Mouse (Mus musculus): ENCODE measurements around the gene Llph. TPM values are rescaled to one million over a fixed set of nuclear protein-coding genes. Genes with fewer than 3 reads are reported as not detected.

Llph gene
- total and polyA plus RNA-seq, 2 experiments from 2014 or later = 0.34 to 23.3 TPM

GRCm38 (mm10) chr10:120189782-120190181 lies 37.1 kb upstream of the Llph start:
- Histone ChIP-seq H3K9me3 (replicated peaks; ENCODE audit: control insufficient read depth, low read length) (0 out of 2 replicates have a peak, but pooled peaks cover 4% of the 10 kb centered on the region), H3K27ac (ENCODE audit: low read depth) (no peak overlapping the region)
- WGBS = 38% methylated on average over 6 of the region's 6 CpGs

GRCm38 (mm10) chr10:120191165-120191564 lies 35.7 kb upstream of the Llph start:
- no peak for DNase-seq (ENCODE audit: low spot score)
- H3K36me3 ChIP-seq (replicated peaks; ENCODE audit: control insufficient read depth, insufficient read depth, low read length) = no peaks in the 10 kb centered on the region

More at GRCm38 (mm10) chr10:120189782-120190181, 37.1 kb upstream of the Llph start:
- Histone ChIP-seq H3K4me3 (ENCODE audit: low read depth, low read length) (no peak overlapping the region), H3K4me1 (ENCODE audit: control insufficient read depth, insufficient read depth) (no peaks in the 10 kb centered on the region), H3K27me3 (ENCODE audit: control insufficient read depth, insufficient read depth, low read length) (no peaks in the 10 kb centered on the region), H3K4me2 (ENCODE audit: low read depth, low read length) (no peak overlapping the region), H3K9ac (replicated peaks; ENCODE audit: low read depth, low read length) (no peak overlapping the region), H3K36me3 (replicated peaks; ENCODE audit: control insufficient read depth, insufficient read depth, low read length) (no peaks in the 10 kb centered on the region)
- ATAC-seq (ENCODE audit: insufficient read depth, low read depth) = no peak
- DNase-seq (ENCODE audit: low spot score) = no peak
- TF ChIP-seq EP300 (IDR thresholded peaks at IDR 0.05; ENCODE audit: low read depth) (no peak), CTCF (IDR thresholded peaks at IDR 0.05; ENCODE audit: low read depth) (no peak)

GRCm38 (mm10) chr10:120192278-120192677 lies 34.6 kb upstream of the Llph start:
- ATAC-seq (ENCODE audit: insufficient read depth, low read depth) (no peak), DNase-seq (ENCODE audit: low spot score) (no peak)
- Histone ChIP-seq H3K4me1 (ENCODE audit: control insufficient read depth, insufficient read depth) (no peaks in the 10 kb centered on the region), H3K4me2 (ENCODE audit: low read depth, low read length) (no peak overlapping the region), H3K27me3 (ENCODE audit: control insufficient read depth, insufficient read depth, low read length) (no peaks in the 10 kb centered on the region), H3K36me3 (replicated peaks; ENCODE audit: control insufficient read depth, insufficient read depth, low read length) (no peaks in the 10 kb centered on the region), H3K9me3 (replicated peaks; ENCODE audit: control insufficient read depth, low read length) (no peaks in the 10 kb centered on the region), H3K9ac (replicated peaks; ENCODE audit: low read depth, low read length) (no peak overlapping the region), H3K4me3 (ENCODE audit: low read depth, low read length) (no peak overlapping the region), H3K27ac (ENCODE audit: low read depth) (no peak overlapping the region)
- WGBS = 86% methylated on average over 4 of the region's 4 CpGs
- TF ChIP-seq EP300 (IDR thresholded peaks at IDR 0.05; ENCODE audit: low read depth) = no peak
- no peak for TF ChIP-seq CTCF (IDR thresholded peaks at IDR 0.05; ENCODE audit: low read depth)

More at GRCm38 (mm10) chr10:120191165-120191564, 35.7 kb upstream of the Llph start:
- Histone ChIP-seq H3K4me2 (ENCODE audit: low read depth, low read length) (no peak overlapping the region), H3K27me3 (ENCODE audit: control insufficient read depth, insufficient read depth, low read length) (no peaks in the 10 kb centered on the region), H3K4me3 (ENCODE audit: low read depth, low read length) (no peak overlapping the region), H3K9me3 (replicated peaks; ENCODE audit: control insufficient read depth, low read length) (0 out of 2 replicates have a peak, but pooled peaks cover 3% of the 10 kb centered on the region), H3K4me1 (ENCODE audit: control insufficient read depth, insufficient read depth) (no peaks in the 10 kb centered on the region), H3K27ac (ENCODE audit: low read depth) (no peak overlapping the region), H3K9ac (replicated peaks; ENCODE audit: low read depth, low read length) (no peak overlapping the region)
- TF ChIP-seq EP300 (IDR thresholded peaks at IDR 0.05; ENCODE audit: low read depth) = no peak
- TF ChIP-seq CTCF (IDR thresholded peaks at IDR 0.05; ENCODE audit: low read depth) = no peak
- no peak for ATAC-seq (ENCODE audit: insufficient read depth, low read depth)
- 78% methylated on average over 6 of the region's 6 CpGs for WGBS

GRCm38 (mm10) chr10:120193255-120193654 lies 33.6 kb upstream of the Llph start:
- Histone ChIP-seq H3K9ac (replicated peaks; ENCODE audit: low read depth, low read length) (no peak overlapping the region), H3K27ac (ENCODE audit: low read depth) (no peak overlapping the region), H3K27me3 (ENCODE audit: control insufficient read depth, insufficient read depth, low read length) (no peaks in the 10 kb centered on the region), H3K9me3 (replicated peaks; ENCODE audit: control insufficient read depth, low read length) (no peaks in the 10 kb centered on the region), H3K36me3 (replicated peaks; ENCODE audit: control insufficient read depth, insufficient read depth, low read length) (no peaks in the 10 kb centered on the region), H3K4me1 (ENCODE audit: control insufficient read depth, insufficient read depth) (no peaks in the 10 kb centered on the region), H3K4me2 (ENCODE audit: low read depth, low read length) (no peak overlapping the region), H3K4me3 (ENCODE audit: low read depth, low read length) (no peak overlapping the region)
- ATAC-seq (ENCODE audit: insufficient read depth, low read depth) (no peak), DNase-seq (ENCODE audit: low spot score) (no peak)
- TF ChIP-seq EP300 (IDR thresholded peaks at IDR 0.05; ENCODE audit: low read depth) = no peak
- no peak for TF ChIP-seq CTCF (IDR thresholded peaks at IDR 0.05; ENCODE audit: low read depth)
- WGBS = 85% methylated on average over 8 of the region's 8 CpGs

- 70% methylated on average over 14 of the region's 14 CpGs for WGBS
- TF ChIP-seq EP300 (IDR thresholded peaks at IDR 0.05; ENCODE audit: low read depth) (no peak), CTCF (IDR thresholded peaks at IDR 0.05; ENCODE audit: low read depth) (no peak)
- no peaks in the 10 kb centered on the region for H3K9me3 ChIP-seq (replicated peaks; ENCODE audit: control insufficient read depth, low read length)
- no peaks in the 10 kb centered on the region for H3K36me3 ChIP-seq (replicated peaks; ENCODE audit: control insufficient read depth, insufficient read depth, low read length)
- H3K4me2 ChIP-seq (ENCODE audit: low read depth, low read length) = no peak overlapping the region
- DNase-seq (ENCODE audit: low spot score) (no peak), ATAC-seq (ENCODE audit: insufficient read depth, low read depth) (no peak)
- no peak overlapping the region for H3K9ac ChIP-seq (replicated peaks; ENCODE audit: low read depth, low read length)
- no peaks in the 10 kb centered on the region for H3K4me1 ChIP-seq (ENCODE audit: control insufficient read depth, insufficient read depth)
- no peaks in the 10 kb centered on the region for H3K27me3 ChIP-seq (ENCODE audit: control insufficient read depth, insufficient read depth, low read length)
- no peak overlapping the region for H3K4me3 ChIP-seq (ENCODE audit: low read depth, low read length)
- no peak overlapping the region for H3K27ac ChIP-seq (ENCODE audit: low read depth)
These were observed 29.6 kb upstream of the Llph start for GRCm38 (mm10) chr10:120197061-120197835.

All from heart, postnatal 0 days (tissue).